Mouse (Mus musculus): Measurements from ENCODE around the gene Mybpc1. TPM values are rescaled to one million over a fixed set of nuclear protein-coding genes. Genes with fewer than 3 reads are reported as not detected.

Gene Mybpc1
- total and polyA plus RNA-seq, 3 experiments, result not detected

DNA sequence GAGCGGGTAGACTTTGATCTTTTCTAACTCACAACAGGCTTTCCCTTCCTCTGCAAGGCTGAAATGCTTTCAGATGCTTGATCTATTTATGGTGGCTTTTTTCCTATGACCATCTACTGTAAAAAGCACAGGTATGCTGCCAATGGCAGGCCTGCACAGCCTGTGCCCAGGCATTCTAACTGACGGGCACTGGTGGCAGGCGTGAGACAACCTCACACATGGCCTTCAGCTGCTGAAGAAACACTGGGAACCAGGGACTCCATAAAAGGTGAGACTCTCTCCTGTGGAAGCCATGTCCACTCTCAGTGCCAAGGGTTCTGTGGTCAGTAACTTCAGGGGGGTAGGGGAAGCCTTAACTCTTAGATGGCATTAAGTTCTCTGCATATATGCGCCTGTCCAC is 12.6 kb downstream of the Mybpc1 start:
- Histone ChIP-seq H3K27me3 (ENCODE audit: control insufficient read depth in 1 of 2, insufficient read depth in 2 of 2, low read length in 2 of 2) (no peaks in the 10 kb centered on the region; a peak in 2 of 4 replicates), H3K4me3 (ENCODE audit: control insufficient read depth in 1 of 2, insufficient read depth in 1 of 2, low read depth in 2 of 2, low read length in 2 of 2) (no peak overlapping the region), H3K9me3 (replicated peaks; ENCODE audit: insufficient read depth, low read length) (no peaks in the 10 kb centered on the region), H3K4me1 (ENCODE audit: control insufficient read depth in 1 of 2, insufficient read depth in 2 of 2, low read length in 2 of 2) (no peaks in the 10 kb centered on the region), H3K36me3 (ENCODE audit: control insufficient read depth in 1 of 2, insufficient read depth in 2 of 2, low read length in 2 of 2) (no peaks in the 10 kb centered on the region), H3K27ac (ENCODE audit: control insufficient read depth, low read depth, low read length) (no peak overlapping the region), H3K79me2 (ENCODE audit: control insufficient read depth, insufficient read depth, low read length, poor library complexity) (no peaks in the 10 kb centered on the region), H3K9ac (ENCODE audit: control insufficient read depth, low read depth, low read length, poor library complexity, severe bottlenecking) (no peak overlapping the region)
- no peak for DNase-seq (ENCODE audit: low read depth, low spot score)
- no peak for TF ChIP-seq MAFK (IDR thresholded peaks at IDR 0.05; ENCODE audit: borderline replicate concordance, low read depth, low read length)

DNA sequence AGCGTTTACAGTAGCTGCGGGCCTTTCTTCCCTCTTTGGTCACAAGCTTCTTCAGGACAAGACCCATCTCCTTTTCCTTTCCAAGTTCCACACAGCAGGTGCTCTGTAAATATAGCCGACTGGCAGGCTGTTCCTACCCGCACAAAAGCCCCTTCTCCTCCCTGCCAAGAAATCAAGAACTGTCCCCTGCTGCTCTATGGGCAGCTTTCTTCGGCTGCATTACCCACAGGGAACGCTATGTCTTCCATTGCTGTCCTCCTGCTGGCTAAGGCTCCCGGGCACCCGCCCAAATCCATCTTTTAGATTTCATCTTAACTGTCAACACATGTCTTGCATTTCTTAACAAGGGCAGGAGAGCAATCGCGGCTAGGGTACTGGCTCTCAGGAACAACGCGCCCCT is 13.9 kb downstream of the Mybpc1 start:
- Histone ChIP-seq H3K4me3 (ENCODE audit: control insufficient read depth in 1 of 2, insufficient read depth in 1 of 2, low read depth in 2 of 2, low read length in 2 of 2) (no peak overlapping the region), H3K27ac (ENCODE audit: control insufficient read depth, low read depth, low read length) (no peak overlapping the region), H3K36me3 (ENCODE audit: control insufficient read depth in 1 of 2, insufficient read depth in 2 of 2, low read length in 2 of 2) (no peaks in the 10 kb centered on the region), H3K4me1 (ENCODE audit: control insufficient read depth in 1 of 2, insufficient read depth in 2 of 2, low read length in 2 of 2) (no peaks in the 10 kb centered on the region), H3K79me2 (ENCODE audit: control insufficient read depth, insufficient read depth, low read length, poor library complexity) (no peaks in the 10 kb centered on the region), H3K9me3 (replicated peaks; ENCODE audit: insufficient read depth, low read length) (no peaks in the 10 kb centered on the region), H3K27me3 (ENCODE audit: control insufficient read depth in 1 of 2, insufficient read depth in 2 of 2, low read length in 2 of 2) (no peaks in the 10 kb centered on the region; a peak in 1 of 4 replicates), H3K9ac (ENCODE audit: control insufficient read depth, low read depth, low read length, poor library complexity, severe bottlenecking) (no peak overlapping the region)
- no peak for DNase-seq (ENCODE audit: low read depth, low spot score)
- TF ChIP-seq MAZ (IDR thresholded peaks at IDR 0.05; ENCODE audit: low read depth, low read length), result no peak
- TF ChIP-seq USF2 (IDR thresholded peaks at IDR 0.05; ENCODE audit: borderline replicate concordance in 1 of 2, insufficient read depth in 1 of 2, low read depth in 1 of 2, low read length in 2 of 2), result no peak
- TF ChIP-seq CHD2 (IDR thresholded peaks at IDR 0.05; ENCODE audit: low read length), result no peak
- TF ChIP-seq POLR2AphosphoS5 (IDR thresholded peaks at IDR 0.05; ENCODE audit: borderline replicate concordance, low read depth, low read length), result no peak
- no peak for TF ChIP-seq ZKSCAN1 (IDR thresholded peaks at IDR 0.05; ENCODE audit: low read depth, low read length)
- TF ChIP-seq CTCF (IDR thresholded peaks at IDR 0.05 in 2 of 3, conservative IDR thresholded peaks at IDR 0.05 in 1 of 3; ENCODE audit: control insufficient read depth in 1 of 3, insufficient read depth in 1 of 3, low read depth in 2 of 3, low read length in 3 of 3, poor library complexity in 1 of 3, severe bottlenecking in 1 of 3), result no peak
- TF ChIP-seq MEF2A (IDR thresholded peaks at IDR 0.05; ENCODE audit: extremely low read depth, insufficient replicate concordance, low read depth, low read length, poor library complexity, severe bottlenecking), result no peak
- TF ChIP-seq EP300 (IDR thresholded peaks at IDR 0.05; ENCODE audit: low read depth in 1 of 2, low read length in 2 of 2), result no peak
- TF ChIP-seq SIN3A (IDR thresholded peaks at IDR 0.05; ENCODE audit: low read length), result no peak
- TF ChIP-seq JUND (IDR thresholded peaks at IDR 0.05; ENCODE audit: low read depth, low read length), result no peak
- no peak for TF ChIP-seq ELF1 (IDR thresholded peaks at IDR 0.05; ENCODE audit: low read depth, low read length)
- TF ChIP-seq TBP (IDR thresholded peaks at IDR 0.05; ENCODE audit: low read depth, low read length), result no peak

DNA sequence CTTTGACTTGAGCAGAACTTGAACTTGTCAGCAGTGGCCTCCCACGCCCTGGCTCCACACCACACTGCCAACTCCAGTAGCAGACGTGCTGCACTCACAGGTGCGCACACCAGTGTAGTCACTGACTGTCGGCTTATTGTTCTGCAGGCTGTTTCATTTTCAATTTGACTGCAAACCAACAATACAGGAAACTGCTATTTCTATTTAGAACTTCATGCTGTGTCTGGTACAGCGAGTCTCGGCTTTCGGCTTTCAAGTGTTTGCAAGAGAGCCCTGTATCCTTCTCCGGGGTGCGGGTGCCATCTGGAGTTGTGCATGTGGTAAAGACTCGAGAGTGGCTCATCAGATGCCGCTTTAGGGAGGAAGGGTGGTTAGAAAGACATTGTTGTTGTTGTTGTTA is 20.5 kb downstream of the Mybpc1 start:
- no peaks in the 10 kb centered on the region for H3K9me3 ChIP-seq (replicated peaks; ENCODE audit: insufficient read depth, low read length)
- no peak overlapping the region for H3K9ac ChIP-seq (ENCODE audit: control insufficient read depth, low read depth, low read length, poor library complexity, severe bottlenecking)
- no peaks in the 10 kb centered on the region for H3K79me2 ChIP-seq (ENCODE audit: control insufficient read depth, insufficient read depth, low read length, poor library complexity)
- DNase-seq (ENCODE audit: low read depth, low spot score), result no peak
- H3K36me3 ChIP-seq (ENCODE audit: control insufficient read depth in 1 of 2, insufficient read depth in 2 of 2, low read length in 2 of 2), result no peaks in the 10 kb centered on the region
- no peak overlapping the region for H3K4me3 ChIP-seq (ENCODE audit: control insufficient read depth in 1 of 2, insufficient read depth in 1 of 2, low read depth in 2 of 2, low read length in 2 of 2)
- no peaks in the 10 kb centered on the region for H3K27me3 ChIP-seq (ENCODE audit: control insufficient read depth in 1 of 2, insufficient read depth in 2 of 2, low read length in 2 of 2)
- no peak overlapping the region for H3K27ac ChIP-seq (ENCODE audit: control insufficient read depth, low read depth, low read length)
- TF ChIP-seq USF2 (IDR thresholded peaks at IDR 0.05; ENCODE audit: borderline replicate concordance in 1 of 2, insufficient read depth in 1 of 2, low read depth in 1 of 2, low read length in 2 of 2), result no peak
- TF ChIP-seq CHD2 (IDR thresholded peaks at IDR 0.05; ENCODE audit: low read length), result no peak
- no peak for TF ChIP-seq ZKSCAN1 (IDR thresholded peaks at IDR 0.05; ENCODE audit: low read depth, low read length)
- TF ChIP-seq E2F4 (IDR thresholded peaks at IDR 0.05; ENCODE audit: borderline replicate concordance, low read depth, low read length), result no peak
- no peak for TF ChIP-seq MAX (IDR thresholded peaks at IDR 0.05; ENCODE audit: low read length)
- no peak for TF ChIP-seq SIN3A (IDR thresholded peaks at IDR 0.05; ENCODE audit: low read length)
- no peak for TF ChIP-seq GABPA (IDR thresholded peaks at IDR 0.05; ENCODE audit: low read depth, low read length)
- H3K4me1 ChIP-seq (ENCODE audit: control insufficient read depth in 1 of 2, insufficient read depth in 2 of 2, low read length in 2 of 2), result no peaks in the 10 kb centered on the region
